Mouse (Mus musculus): Measurements from ENCODE around the gene Nsun2. TPM values are rescaled to one million over a fixed set of nuclear protein-coding genes. Genes with fewer than 3 reads are reported as not detected.

The Nsun2 gene
- total and polyA plus RNA-seq, 2 experiments from 2014 or later, result 21.8 to 34.2 TPM

DNA sequence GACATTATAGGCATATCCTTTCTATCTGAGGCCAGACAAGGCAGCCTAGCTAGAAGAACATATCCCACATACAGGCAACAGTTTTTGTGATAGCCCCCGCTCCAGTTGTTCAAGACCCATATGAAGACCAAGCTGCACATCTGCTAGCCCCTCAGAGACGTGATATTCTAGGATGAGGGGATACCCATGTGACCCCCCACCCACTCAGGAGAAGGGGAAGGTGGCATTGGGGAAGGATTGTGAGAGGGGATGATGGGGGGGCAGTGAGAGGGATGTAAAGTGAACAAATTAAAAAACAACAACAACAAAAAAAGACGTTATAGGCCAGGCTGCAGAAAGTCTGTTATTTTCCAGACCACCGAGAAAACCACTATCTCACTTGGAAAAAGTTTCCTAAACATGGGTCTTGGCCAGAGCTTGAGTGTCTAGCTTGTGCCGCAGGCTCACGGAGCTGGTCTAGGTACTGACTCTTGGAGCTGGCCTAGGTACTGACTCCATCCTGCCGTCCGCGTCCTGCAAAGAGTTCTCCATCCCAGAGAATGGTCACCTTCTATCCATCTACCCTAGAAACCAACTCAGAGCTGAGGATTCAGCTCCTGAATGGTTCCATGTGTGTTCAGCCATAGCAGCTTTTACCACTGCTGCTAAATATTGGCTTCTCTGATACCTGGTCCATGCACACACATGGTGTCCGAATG lies 140.5 kb downstream of the Nsun2 start:
- no peak overlapping the region for H3K4me3 ChIP-seq (ENCODE audit: low read depth, low read length)
- no peak overlapping the region for H3K9ac ChIP-seq (replicated peaks; ENCODE audit: low read depth, low read length)
- H3K36me3 ChIP-seq (replicated peaks; ENCODE audit: control insufficient read depth, insufficient read depth, low read length), result no peaks in the 10 kb centered on the region
- H3K9me3 ChIP-seq (replicated peaks; ENCODE audit: control insufficient read depth, low read length), result no peaks in the 10 kb centered on the region
- H3K4me1 ChIP-seq (ENCODE audit: control insufficient read depth, insufficient read depth), result no peaks in the 10 kb centered on the region
- H3K27ac ChIP-seq (ENCODE audit: low read depth), result no peak overlapping the region
- DNase-seq (ENCODE audit: low spot score) (no peak), ATAC-seq (ENCODE audit: insufficient read depth, low read depth) (no peak)
- no peaks in the 10 kb centered on the region for H3K27me3 ChIP-seq (ENCODE audit: control insufficient read depth, insufficient read depth, low read length)
- WGBS, result 40% methylated on average over 10 of the region's 10 CpGs
- H3K4me2 ChIP-seq (ENCODE audit: low read depth, low read length), result no peak overlapping the region
- TF ChIP-seq CTCF (IDR thresholded peaks at IDR 0.05; ENCODE audit: low read depth) (no peak), EP300 (IDR thresholded peaks at IDR 0.05; ENCODE audit: low read depth) (no peak)

Other genes starting within 250 kb of the Nsun2 start
- 6.5 and 10.6 TPM in 2 replicates for gene Tent4a, start 871 bp downstream of the Nsun2 start, total RNA-seq (2014; rRNA removed; ENCODE audit: low replicate concordance)
- gene Tent4a, start 871 bp downstream of the Nsun2 start, polyA plus RNA-seq (2015; fragmentation: Nextera tagmentation; extraction: Ambion mirVana), result 1.6 and 1.9 TPM in 2 replicates
- 0.77 and 3.5 TPM in 2 replicates for gene Srd5a1, start 77.7 kb downstream of the Nsun2 start, total RNA-seq (2014; rRNA removed; ENCODE audit: low replicate concordance)
- gene Srd5a1, start 77.7 kb downstream of the Nsun2 start, polyA plus RNA-seq (2015; fragmentation: Nextera tagmentation; extraction: Ambion mirVana), result 3.0 and 3.3 TPM in 2 replicates
- 0.08 and 4.6 TPM in 2 replicates for gene Ube2ql1, start 206.1 kb downstream of the Nsun2 start, total RNA-seq (2014; rRNA removed; ENCODE audit: low replicate concordance)
- gene Ube2ql1, start 206.1 kb downstream of the Nsun2 start, polyA plus RNA-seq (2015; fragmentation: Nextera tagmentation; extraction: Ambion mirVana), result 0.41 and 0.73 TPM in 2 replicates